Comparison of ENCODE assay signal across 27 mouse cellular contexts in genomic region chr6:17612652-17613051, GRCm38 (mm10). TPM values are rescaled to one million over a fixed set of nuclear protein-coding genes. Genes with fewer than 3 reads are reported as not detected.
A peak's percentile ranks its signal among the peaks of the same experiment; 100 is the strongest.
DNase-seq lines count a peak whose midpoint lies in the region; ATAC-seq and TF ChIP-seq lines count a peak whose summit lies in the region.
"Had no signal": no experiment of that assay in that cellular context is flagged by ENCODE, and none has a peak within 500 bp of the region (broad histone marks: within the 10 kb centered on the region; RNA-seq: fewer than 3 reads in every experiment).

No protein-coding gene starts in this region.

- TF ChIP-seq CTCF in left cerebral cortex, adult 2 months (IDR thresholded peaks at IDR 0.05) = no peak

- H3K36me3 ChIP-seq in megakaryocyte, embryonic 14.5 days (replicated peaks; ENCODE audit: low read length) = no peaks in the 10 kb centered on the region
- H3K36me3 ChIP-seq in intestine, embryonic 15.5 days = no peaks in the 10 kb centered on the region
- H3K36me3 ChIP-seq: forebrain, embryonic 10.5 days; G1E; heart, embryonic 10.5 days; heart, embryonic 13.5 days had no signal

- H3K9ac ChIP-seq in intestine, embryonic 15.5 days = no peak overlapping the region
- H3K9ac ChIP-seq: forebrain, embryonic 13.5 days; forebrain, postnatal 0 days; heart, embryonic 13.5 days; hindbrain, embryonic 14.5 days had no signal

- intact Hi-C loops in left cerebral cortex, adult 2 months (cut with DNase I) = no loop called here

- no peak overlapping the region for H3K27ac ChIP-seq in intestine, embryonic 15.5 days
- no peak overlapping the region for H3K27ac ChIP-seq in left cerebral cortex, adult 2 months
- H3K27ac ChIP-seq: forebrain, embryonic 10.5 days; forebrain, embryonic 13.5 days; heart, adult 2 months; heart, embryonic 10.5 days; heart, embryonic 13.5 days; hindbrain, embryonic 14.5 days; hindbrain, postnatal 0 days had no signal

- 65% methylated on average over 4 of the region's 4 CpGs for WGBS in intestine, embryonic 15.5 days
- WGBS in large intestine, adult 2 months = 32% methylated on average over 4 of the region's 4 CpGs

- no peak overlapping the region for H3K4me2 ChIP-seq in intestine, embryonic 15.5 days (replicated peaks)
- H3K4me2 ChIP-seq: forebrain, embryonic 13.5 days; heart, embryonic 13.5 days; hindbrain, embryonic 14.5 days had no signal

- no peaks in the 10 kb centered on the region for H3K27me3 ChIP-seq in megakaryocyte, embryonic 14.5 days (replicated peaks)
- H3K27me3 ChIP-seq in intestine, embryonic 15.5 days (replicated peaks) = no peaks in the 10 kb centered on the region
- H3K27me3 ChIP-seq: CH12.LX; forebrain, embryonic 13.5 days; heart, embryonic 13.5 days; Patski had no signal

- H3K9me3 ChIP-seq in megakaryocyte, embryonic 14.5 days = 0 out of 2 replicates have a peak, but pooled peaks cover 4% of the 10 kb centered on the region
- no peaks in the 10 kb centered on the region for H3K9me3 ChIP-seq in intestine, embryonic 15.5 days
- H3K9me3 ChIP-seq: forebrain, embryonic 10.5 days; forebrain, embryonic 13.5 days; G1E; heart, embryonic 10.5 days; heart, embryonic 13.5 days had no signal

- peak; percentile 70 for DNase-seq in large intestine, adult 2 months (ENCODE audit: low read depth, low spot score)
- no peak for DNase-seq in B cell, adult 2 months
- no peak for DNase-seq in left cerebral cortex, adult 2 months (ENCODE audit: extremely low spot score in 1 of 2, low spot score in 2 of 2)
- no peak for DNase-seq in frontal cortex, postnatal 10 days (ENCODE audit: low spot score in 2 of 2)
- DNase-seq: adrenal gland, adult 8-10 months; adrenal gland, postnatal 25 days; cerebellum, adult 18-20 months; cerebellum, adult 9-10 months; cerebellum, postnatal 14 days; forebrain, postnatal 0 days; gastrocnemius, postnatal 36 days; heart, adult 2 months; heart, postnatal 14 days; heart, postnatal 4 days had no signal

- ATAC-seq in megakaryocyte, adult 5-6 weeks (ENCODE audit: poor library complexity, severe bottlenecking) = no peak
- ATAC-seq in intestine, embryonic 15.5 days = peak; percentile 68
- ATAC-seq: forebrain, embryonic 13.5 days; forebrain, postnatal 0 days; hindbrain, postnatal 0 days; inflammation-experienced regulatory T-cells, adult 6 months; Patski had no signal

- H3K4me1 ChIP-seq in megakaryocyte, embryonic 14.5 days = peaks cover 30% of the 10 kb centered on the region
- no peaks in the 10 kb centered on the region for H3K4me1 ChIP-seq in intestine, embryonic 15.5 days (replicated peaks)
- H3K4me1 ChIP-seq: forebrain, embryonic 10.5 days; forebrain, embryonic 13.5 days; heart, embryonic 10.5 days; heart, embryonic 13.5 days had no signal

- peak overlapping the region; percentile 35 for H3K4me3 ChIP-seq in megakaryocyte, embryonic 14.5 days (replicated peaks)
- no peak overlapping the region for H3K4me3 ChIP-seq in intestine, embryonic 15.5 days (replicated peaks)
- no peak overlapping the region for H3K4me3 ChIP-seq in left cerebral cortex, adult 2 months
- H3K4me3 ChIP-seq: forebrain, embryonic 10.5 days; forebrain, embryonic 13.5 days; heart, adult 2 months; heart, embryonic 10.5 days; heart, embryonic 13.5 days had no signal

RNA-seq across cellular contexts. Expression of gene Capza2, which starts 23.4 kb away (rescaled TPM):
- 12.1 TPM in 1 of 2 replicates, not detected in the other for polyA plus RNA-seq in megakaryocyte, embryonic 14.5 days (2012; ENCODE audit: insufficient read depth, low replicate concordance)
- total RNA-seq in megakaryocyte, adult 5-6 weeks (2015) = 490 and 593 TPM in 2 replicates
- total RNA-seq in megakaryocyte, adult 5-6 weeks (2017) = 665 and 673 TPM in 2 replicates
- polyA plus RNA-seq in intestine, embryonic 15.5 days (2015; fragmentation: Nextera tagmentation; extraction: Ambion mirVana) = 223 and 245 TPM in 2 replicates
- 21.5 and 24.8 TPM in 2 replicates for polyA plus RNA-seq in large intestine, adult 2 months (2012; rRNA removed)
- total RNA-seq in left cerebral cortex, adult 2 months (2021) = 100 to 1,000 TPM; 208 to 223 TPM
